Mouse (Mus musculus): Measurements from ENCODE around the gene Bahcc1.

DNA sequence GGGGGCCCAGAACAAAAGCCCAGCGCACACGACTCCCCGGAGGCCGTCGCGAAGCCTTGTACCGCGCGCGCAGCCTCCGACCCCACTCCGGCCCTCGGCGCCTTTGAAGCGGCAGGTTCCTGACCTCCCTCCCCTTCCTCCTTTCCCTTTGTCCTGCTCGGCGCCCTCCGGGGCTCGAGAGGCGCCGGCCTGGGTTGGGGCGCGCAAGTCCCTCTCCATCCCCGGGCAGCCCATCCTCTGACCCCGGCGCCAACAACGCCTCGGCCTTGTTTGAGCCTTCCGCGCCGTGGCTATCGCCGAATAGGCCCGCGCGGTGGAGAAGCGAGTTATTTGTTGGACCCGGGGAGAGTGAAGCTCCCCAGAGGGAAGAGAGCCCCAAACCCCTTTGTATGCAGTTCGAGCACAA lies 2.0 kb downstream of the Bahcc1 start:
- no peak for TF ChIP-seq POLR2A (IDR thresholded peaks at IDR 0.05; ENCODE audit: low read depth, low read length)
- TF ChIP-seq CTCF (conservative IDR thresholded peaks at IDR 0.05; ENCODE audit: insufficient read depth, insufficient read length, low read depth, low read length): no peak

All from kidney, adult 2 months (tissue).